Mouse (Mus musculus): ENCODE results near the gene Vps26b. TPM values are rescaled to one million over a fixed set of nuclear protein-coding genes. Genes with fewer than 3 reads are reported as not detected.

Gene Vps26b
- polyA plus RNA-seq, 1 experiment = 33.3 TPM

Other genes starting within 250 kb of the Vps26b start
- gene Glb1l2, start 223.6 kb downstream of the Vps26b start, polyA plus RNA-seq (2012; fragmentation: generic; extraction: Trizol) = not detected
- not detected for gene Glb1l3, start 169.2 kb downstream of the Vps26b start, polyA plus RNA-seq (2012; fragmentation: generic; extraction: Trizol)
- gene Gm1110, start 107.0 kb downstream of the Vps26b start, polyA plus RNA-seq (2012; fragmentation: generic; extraction: Trizol) = not detected
- gene Acad8, start 30.5 kb downstream of the Vps26b start, polyA plus RNA-seq (2012; fragmentation: generic; extraction: Trizol) = 20.9 TPM
- 81.1 TPM for gene Thyn1, start 30.4 kb downstream of the Vps26b start, polyA plus RNA-seq (2012; fragmentation: generic; extraction: Trizol)
- gene Ncapd3, start 110 bp upstream of the Vps26b start, polyA plus RNA-seq (2012; fragmentation: generic; extraction: Trizol) = 12.5 TPM
- 15.8 TPM for gene Jam3, start 125.4 kb upstream of the Vps26b start, polyA plus RNA-seq (2012; fragmentation: generic; extraction: Trizol)

Measured in C2C12 (cell line).